ENCODE assay signal across 25 mouse cellular contexts in the genomic region with DNA sequence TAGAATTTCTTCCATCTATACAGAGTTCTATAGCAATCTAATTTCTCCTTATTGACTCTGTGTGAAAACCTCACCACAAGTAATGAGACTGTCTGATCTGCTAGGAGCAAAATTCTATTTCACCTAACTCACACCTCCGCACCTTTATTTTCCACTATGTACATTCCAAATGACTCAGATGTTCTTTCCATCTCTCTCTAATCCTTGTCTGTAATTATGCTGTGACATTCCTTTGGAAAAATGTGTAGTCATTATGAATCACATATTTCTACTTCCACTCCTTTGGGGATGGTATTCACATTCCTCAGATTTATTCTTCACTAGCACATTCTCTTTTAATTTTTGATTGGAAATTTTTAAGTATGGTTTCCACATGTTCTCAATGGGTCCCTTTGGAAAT.
"Had no signal": no experiment of that assay in that cellular context is flagged by ENCODE, and none has a peak within 500 bp of the region (broad histone marks: within the 10 kb centered on the region; RNA-seq: fewer than 3 reads in every experiment).

No protein-coding gene starts in this region.

- DNase-seq: gastrocnemius, postnatal 14 days; gastrocnemius, postnatal 36 days; heart, adult 11 months; heart, adult 2 months; heart, postnatal 14 days; heart, postnatal 36 days; kidney, adult 11 months; kidney, adult 8-10 months; kidney, postnatal 10 days; kidney, postnatal 25 days; kidney, postnatal 4 days; layer of hippocampus, adult 9-11 months; liver; liver, embryonic 13.5 days; liver, postnatal 0 days had no signal

- H3K27me3 ChIP-seq: heart, embryonic 13.5 days; heart, embryonic 15.5 days; hindbrain, embryonic 13.5 days; hindbrain, embryonic 15.5 days; limb, embryonic 12.5 days; liver, embryonic 13.5 days; liver, embryonic 15.5 days had no signal

- H3K36me3 ChIP-seq: heart, embryonic 13.5 days; heart, embryonic 15.5 days; hindbrain, embryonic 13.5 days; hindbrain, embryonic 15.5 days; limb, embryonic 10.5 days; limb, embryonic 12.5 days; liver, embryonic 13.5 days; liver, embryonic 15.5 days had no signal

- H3K4me1 ChIP-seq: heart, embryonic 13.5 days; heart, embryonic 15.5 days; hindbrain, embryonic 13.5 days; hindbrain, embryonic 15.5 days; limb, embryonic 10.5 days; limb, embryonic 12.5 days; liver, embryonic 13.5 days; liver, embryonic 15.5 days had no signal

- ATAC-seq: hindbrain, postnatal 0 days; intestine, embryonic 16.5 days; liver, postnatal 0 days had no signal

- H3K4me3 ChIP-seq: heart, adult 2 months; heart, embryonic 13.5 days; heart, embryonic 15.5 days; hindbrain, embryonic 13.5 days; hindbrain, embryonic 15.5 days; layer of hippocampus, adult 2 months; limb, embryonic 10.5 days; limb, embryonic 12.5 days; liver, embryonic 13.5 days; liver, embryonic 15.5 days had no signal

- H3K27ac ChIP-seq: heart, adult 2 months; heart, embryonic 13.5 days; heart, embryonic 15.5 days; hindbrain, embryonic 13.5 days; hindbrain, embryonic 15.5 days; hindbrain, postnatal 0 days; layer of hippocampus, adult 2 months; limb, embryonic 10.5 days; limb, embryonic 12.5 days; liver, embryonic 13.5 days; liver, embryonic 15.5 days had no signal
